Mouse (Mus musculus) liver, postnatal 0 days (tissue): ENCODE results near the gene Lrguk.

ENCODE experiments used
- CTCF ChIP-seq: sonication (generic); IDR thresholded peaks from 2 replicates; pipeline ENCODE4 v1.5.1; 2016; ENCODE audit warnings: antibody characterized with exemption, low read depth
- EP300 ChIP-seq: IDR thresholded peaks from 2 replicates; pipeline ENCODE4 v1.6.1; 2016; ENCODE audit warnings: antibody characterized with exemption, low read depth, mild to moderate bottlenecking

- TF ChIP-seq CTCF (no peak), EP300 (no peak)
Observed at GRCm38 (mm10) chr6:34176111-34176863, 147.0 kb downstream of the Lrguk start.
